Mouse (Mus musculus): ENCODE results near the gene Glipr2. TPM values are rescaled to one million over a fixed set of nuclear protein-coding genes. Genes with fewer than 3 reads are reported as not detected.

Glipr2 gene
- total and polyA plus RNA-seq, 3 experiments, result 47.0 to 73.9 (median 48.9) TPM

DNA sequence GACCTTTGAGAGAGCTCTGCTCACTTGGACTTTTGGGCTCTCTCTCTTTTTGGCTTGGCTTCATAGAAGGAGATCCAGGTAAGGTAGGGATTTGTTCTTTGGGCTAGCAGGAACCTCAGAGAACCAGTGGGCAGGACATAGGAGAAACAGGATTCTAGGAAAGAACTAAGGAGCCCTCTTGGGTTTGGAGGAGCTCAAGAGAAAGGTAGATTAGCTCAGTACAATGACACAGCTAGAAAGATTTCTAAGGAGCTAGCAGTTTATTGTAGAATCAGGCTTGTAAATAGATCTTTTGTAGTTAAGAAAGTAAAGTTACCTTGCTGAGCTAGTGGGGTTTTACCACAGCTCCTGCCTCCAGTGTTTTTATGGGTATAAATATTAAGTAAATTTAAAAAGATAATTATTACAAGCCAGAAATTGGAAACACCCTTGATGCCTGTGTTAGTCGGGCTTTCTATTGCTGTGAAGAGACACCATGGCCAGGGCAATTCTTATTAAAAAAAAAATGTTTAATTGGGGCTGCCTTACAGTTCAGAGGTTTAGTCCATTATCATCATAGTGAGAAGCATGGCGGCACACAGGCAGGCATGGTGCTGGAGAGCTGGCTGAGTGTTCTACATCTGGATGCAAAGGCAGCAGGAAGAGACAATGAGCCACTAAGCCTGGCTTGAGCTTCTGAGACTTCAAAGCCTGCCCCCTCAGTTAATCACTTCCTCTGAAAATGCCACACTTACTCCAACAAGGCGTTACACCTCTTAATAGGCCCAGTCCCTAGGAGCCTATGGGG, 47.6 kb downstream of the Glipr2 start:
- H3K9me3 ChIP-seq (replicated peaks), result no peaks in the 10 kb centered on the region
- peaks cover 11% of the 10 kb centered on the region for H3K36me3 ChIP-seq (replicated peaks)
- H3K4me3 ChIP-seq (ENCODE audit: low read depth, low read length), result no peak overlapping the region
- no peak for TF ChIP-seq GATA1 (IDR thresholded peaks at IDR 0.05; ENCODE audit: borderline replicate concordance, low read length)
- TF ChIP-seq TAL1 (conservative IDR thresholded peaks at IDR 0.05; ENCODE audit: low read depth, low read length), result no peak
- no peak for TF ChIP-seq POLR2AphosphoS5 (IDR thresholded peaks at IDR 0.05; ENCODE audit: insufficient replicate concordance, low read depth, low read length)
- TF ChIP-seq CTCF (IDR thresholded peaks at IDR 0.05; ENCODE audit: low read depth, low read length), result no peak
- no peak for TF ChIP-seq GATA2 (IDR thresholded peaks at IDR 0.05; ENCODE audit: borderline replicate concordance, low read depth, low read length)
- H3K27me3 ChIP-seq (ENCODE audit: insufficient read depth, low read length), result no peaks in the 10 kb centered on the region
- ATAC-seq (ENCODE audit: extremely low read depth, insufficient number of reproducible peaks, low FRiP score, poor library complexity, severe bottlenecking), result no peak
- DNase-seq (ENCODE audit: low spot score), result no peak
- H3K4me1 ChIP-seq (ENCODE audit: insufficient read depth, low read depth, low read length), result peaks cover 13% of the 10 kb centered on the region

DNA sequence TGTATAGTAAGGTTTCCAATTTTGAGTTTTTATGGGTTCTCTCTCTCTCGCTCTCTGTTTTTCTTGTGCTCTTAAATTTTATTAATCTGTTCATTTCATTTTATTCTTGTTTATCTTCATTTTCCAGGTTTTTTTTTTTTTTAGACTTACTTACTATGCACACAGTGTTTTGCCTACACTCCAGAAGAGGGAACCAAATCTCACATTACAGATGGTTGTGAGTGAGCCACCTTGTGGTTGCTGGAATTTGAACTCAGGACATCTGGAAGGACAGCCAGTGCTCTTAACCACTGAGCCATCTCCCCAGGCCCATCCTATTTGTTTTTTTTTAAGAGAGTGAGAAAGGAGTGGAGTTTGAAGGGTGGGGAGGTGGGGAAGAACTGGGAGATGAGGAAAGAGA, 53.0 kb downstream of the Glipr2 start:
- no peak for DNase-seq (ENCODE audit: low spot score)
- H3K36me3 ChIP-seq (replicated peaks), result peaks cover 34% of the 10 kb centered on the region
- H3K27me3 ChIP-seq (ENCODE audit: insufficient read depth, low read length), result no peaks in the 10 kb centered on the region
- no peak overlapping the region for H3K4me3 ChIP-seq (ENCODE audit: low read depth, low read length)
- TF ChIP-seq POLR2AphosphoS5 (IDR thresholded peaks at IDR 0.05; ENCODE audit: insufficient replicate concordance, low read depth, low read length), result no peak
- TF ChIP-seq GATA1 (IDR thresholded peaks at IDR 0.05; ENCODE audit: borderline replicate concordance, low read length), result no peak
- ATAC-seq (ENCODE audit: extremely low read depth, insufficient number of reproducible peaks, low FRiP score, poor library complexity, severe bottlenecking), result no peak
- no peaks in the 10 kb centered on the region for H3K9me3 ChIP-seq (replicated peaks)
- peaks cover 24% of the 10 kb centered on the region for H3K4me1 ChIP-seq (ENCODE audit: insufficient read depth, low read depth, low read length)

DNA sequence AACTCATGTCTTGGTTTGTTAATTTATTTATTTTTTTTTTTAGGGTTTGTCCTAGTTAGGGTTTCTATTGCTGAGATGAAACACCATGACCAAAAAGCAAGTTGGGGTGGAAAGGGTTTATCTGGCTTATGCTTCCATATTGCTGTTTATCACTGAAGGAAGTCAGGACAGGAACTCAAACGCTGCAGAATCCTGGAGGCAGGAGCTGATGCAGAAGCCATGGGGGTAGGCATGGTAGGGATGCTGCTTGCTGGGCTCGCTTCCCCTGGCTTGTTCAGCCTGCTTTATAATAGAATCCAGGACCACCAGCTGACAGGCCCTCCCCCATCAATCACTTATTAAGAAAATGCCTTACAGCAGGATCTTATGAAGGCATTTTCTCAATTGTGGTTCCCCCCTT, 53.7 kb downstream of the Glipr2 start:
- no peak for DNase-seq (ENCODE audit: low spot score)
- Histone ChIP-seq H3K27me3 (ENCODE audit: insufficient read depth, low read length) (no peaks in the 10 kb centered on the region), H3K4me3 (ENCODE audit: low read depth, low read length) (no peak overlapping the region; the same call in 1 of the 2 replicates), H3K9me3 (replicated peaks) (no peaks in the 10 kb centered on the region), H3K4me1 (ENCODE audit: insufficient read depth, low read depth, low read length) (peaks cover 29% of the 10 kb centered on the region), H3K36me3 (replicated peaks) (peaks cover 40% of the 10 kb centered on the region)
- TF ChIP-seq CTCF (IDR thresholded peaks at IDR 0.05; ENCODE audit: low read depth, low read length) (no peak), GATA1 (IDR thresholded peaks at IDR 0.05; ENCODE audit: borderline replicate concordance, low read length) (no peak), GATA2 (IDR thresholded peaks at IDR 0.05; ENCODE audit: borderline replicate concordance, low read depth, low read length) (no peak), TAL1 (conservative IDR thresholded peaks at IDR 0.05; ENCODE audit: low read depth, low read length) (no peak), POLR2AphosphoS5 (IDR thresholded peaks at IDR 0.05; ENCODE audit: insufficient replicate concordance, low read depth, low read length) (no peak)
- ATAC-seq (ENCODE audit: extremely low read depth, insufficient number of reproducible peaks, low FRiP score, poor library complexity, severe bottlenecking), result no peak

DNA sequence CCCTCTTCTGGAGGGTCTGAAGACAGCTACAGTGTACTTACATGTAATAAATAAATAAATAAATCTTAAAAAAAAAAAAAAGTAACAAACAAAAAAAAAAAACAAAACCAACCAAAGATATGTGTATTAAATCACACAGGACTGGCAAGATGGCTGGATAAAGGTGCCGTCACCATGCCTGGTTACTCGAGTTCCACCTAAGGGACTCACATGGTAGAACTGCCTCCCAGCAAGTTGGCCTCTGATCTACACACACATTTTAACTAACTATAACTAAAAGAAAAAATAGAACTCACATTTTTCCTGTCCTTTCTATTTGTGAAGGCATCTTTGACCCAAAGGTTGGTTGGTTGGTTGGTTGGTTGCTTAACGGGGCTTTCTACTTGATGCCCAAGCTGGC, 54.6 kb downstream of the Glipr2 start:
- H3K9me3 ChIP-seq (replicated peaks), result no peaks in the 10 kb centered on the region
- H3K27me3 ChIP-seq (ENCODE audit: insufficient read depth, low read length), result no peaks in the 10 kb centered on the region
- no peak for TF ChIP-seq TAL1 (conservative IDR thresholded peaks at IDR 0.05; ENCODE audit: low read depth, low read length)
- H3K4me1 ChIP-seq (ENCODE audit: insufficient read depth, low read depth, low read length), result peaks cover 37% of the 10 kb centered on the region
- H3K36me3 ChIP-seq (replicated peaks), result peaks cover 50% of the 10 kb centered on the region
- no peak for DNase-seq (ENCODE audit: low spot score)
- H3K4me3 ChIP-seq (ENCODE audit: low read depth, low read length), result peak overlapping the region; percentile 93
- ATAC-seq (ENCODE audit: extremely low read depth, insufficient number of reproducible peaks, low FRiP score, poor library complexity, severe bottlenecking), result no peak

DNA sequence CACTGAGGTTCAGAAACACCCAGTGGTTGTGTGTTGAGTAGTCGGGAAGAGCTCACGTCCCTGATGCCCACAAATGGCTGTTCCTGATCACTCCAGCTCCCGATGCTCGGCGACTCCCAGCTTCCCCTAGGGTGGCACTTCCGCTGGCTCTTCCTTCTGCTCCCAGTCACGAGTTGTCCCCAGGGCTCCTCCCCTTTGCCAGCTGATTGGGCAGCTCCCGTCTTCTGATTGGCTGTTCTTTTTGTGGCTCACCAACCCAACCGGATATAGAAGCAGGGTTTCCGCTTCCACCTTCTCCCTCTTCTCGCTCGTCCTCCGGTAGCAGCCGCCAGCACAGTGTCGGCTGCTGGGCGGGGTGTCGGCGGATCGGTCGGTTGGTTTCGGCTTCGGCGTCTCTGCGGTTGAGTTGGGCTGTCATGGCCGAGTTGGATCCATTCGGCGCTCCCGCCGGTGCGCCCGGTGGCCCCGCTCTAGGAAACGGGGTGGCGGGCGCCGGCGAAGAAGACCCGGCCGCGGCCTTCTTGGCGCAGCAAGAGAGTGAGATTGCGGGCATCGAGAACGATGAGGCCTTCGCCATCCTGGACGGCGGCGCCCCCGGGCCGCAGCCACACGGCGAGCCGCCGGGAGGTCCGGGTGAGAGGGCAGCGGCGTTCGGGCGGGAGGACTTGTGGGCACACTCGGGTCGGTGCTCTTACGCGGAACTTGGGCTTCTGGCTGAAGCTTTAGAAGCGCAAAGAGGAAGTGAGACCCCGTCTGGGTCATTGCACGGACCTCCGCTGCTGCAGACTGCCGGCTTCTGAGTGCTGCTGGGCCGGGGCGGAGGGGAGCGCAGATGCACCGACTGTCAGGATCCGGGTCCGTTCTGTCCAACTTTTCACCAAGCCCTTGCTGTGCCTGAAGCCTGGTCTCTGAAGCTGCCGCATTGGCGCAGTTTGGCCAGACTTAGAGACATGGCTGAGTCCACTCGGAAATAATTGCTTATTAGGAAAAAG, 55.5 kb downstream of the Glipr2 start:
- peaks cover 38% of the 10 kb centered on the region for H3K4me1 ChIP-seq (ENCODE audit: insufficient read depth, low read depth, low read length)

DNA sequence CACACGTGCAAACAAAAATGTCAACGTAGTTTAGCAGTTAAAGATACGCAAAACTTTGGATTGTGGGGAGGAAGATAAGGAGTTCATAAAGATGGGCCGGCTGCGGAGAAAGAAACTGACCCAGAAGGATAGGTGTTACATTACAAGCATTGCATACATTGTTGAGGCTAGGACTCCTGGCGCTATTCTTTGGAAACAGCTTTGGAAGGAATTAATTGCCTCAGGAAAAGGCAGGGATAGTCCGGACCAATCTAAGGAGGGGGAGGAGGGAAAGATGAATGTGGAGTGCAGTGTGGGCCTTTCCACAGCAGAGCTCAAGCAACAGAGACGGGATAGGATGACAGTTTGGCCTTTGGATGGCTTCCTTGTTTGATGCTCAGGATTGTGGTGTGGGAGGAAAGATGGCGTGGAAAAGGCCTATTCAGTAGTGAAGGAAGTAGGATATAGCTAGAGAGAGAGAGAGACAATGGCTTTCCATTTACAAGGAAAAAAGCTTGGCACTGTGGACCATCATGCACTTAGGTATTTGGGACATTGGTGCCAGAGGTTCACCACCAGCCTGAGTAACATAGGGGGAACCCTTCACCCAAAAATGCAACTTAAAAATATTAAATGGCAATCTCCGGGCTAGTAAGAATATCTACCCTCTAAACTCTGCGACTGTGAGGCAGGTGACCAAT, 56.3 kb downstream of the Glipr2 start:
- peaks cover 59% of the 10 kb centered on the region for H3K36me3 ChIP-seq (replicated peaks)
- TF ChIP-seq CTCF (IDR thresholded peaks at IDR 0.05; ENCODE audit: low read depth, low read length) (no peak), GATA1 (IDR thresholded peaks at IDR 0.05; ENCODE audit: borderline replicate concordance, low read length) (no peak), TAL1 (conservative IDR thresholded peaks at IDR 0.05; ENCODE audit: low read depth, low read length) (no peak), GATA2 (IDR thresholded peaks at IDR 0.05; ENCODE audit: borderline replicate concordance, low read depth, low read length) (no peak), POLR2AphosphoS5 (IDR thresholded peaks at IDR 0.05; ENCODE audit: insufficient replicate concordance, low read depth, low read length) (no peak)
- H3K9me3 ChIP-seq (replicated peaks), result no peaks in the 10 kb centered on the region
- ATAC-seq (ENCODE audit: extremely low read depth, insufficient number of reproducible peaks, low FRiP score, poor library complexity, severe bottlenecking), result no peak
- no peaks in the 10 kb centered on the region for H3K27me3 ChIP-seq (ENCODE audit: insufficient read depth, low read length)
- peaks cover 41% of the 10 kb centered on the region for H3K4me1 ChIP-seq (ENCODE audit: insufficient read depth, low read depth, low read length)
- H3K4me3 ChIP-seq (ENCODE audit: low read depth, low read length), result peak overlapping the region; percentile 93
- no peak for DNase-seq (ENCODE audit: low spot score)

More for the DNA sequence above, 55.5 kb downstream of the Glipr2 start:
- DNase-seq (ENCODE audit: low spot score) (peak; percentile 98), ATAC-seq (ENCODE audit: extremely low read depth, insufficient number of reproducible peaks, low FRiP score, poor library complexity, severe bottlenecking) (peak; percentile 96)
- H3K9me3 ChIP-seq (replicated peaks), result no peaks in the 10 kb centered on the region
- peaks cover 55% of the 10 kb centered on the region for H3K36me3 ChIP-seq (replicated peaks)
- H3K27me3 ChIP-seq (ENCODE audit: insufficient read depth, low read length), result no peaks in the 10 kb centered on the region
- peak overlapping the region; percentile 93 for H3K4me3 ChIP-seq (ENCODE audit: low read depth, low read length)
- TF ChIP-seq GATA1 (IDR thresholded peaks at IDR 0.05; ENCODE audit: borderline replicate concordance, low read length) (no peak), POLR2AphosphoS5 (IDR thresholded peaks at IDR 0.05; ENCODE audit: insufficient replicate concordance, low read depth, low read length) (no peak), TAL1 (conservative IDR thresholded peaks at IDR 0.05; ENCODE audit: low read depth, low read length) (no peak), CTCF (IDR thresholded peaks at IDR 0.05; ENCODE audit: low read depth, low read length) (no peak), GATA2 (IDR thresholded peaks at IDR 0.05; ENCODE audit: borderline replicate concordance, low read depth, low read length) (no peak)
